Mouse (Mus musculus): ENCODE data around the gene 4930415O20Rik. TPM values are rescaled to one million over a fixed set of nuclear protein-coding genes. Genes with fewer than 3 reads are reported as not detected.

4930415O20Rik gene
- polyA plus RNA-seq, 1 experiment = not detected

- no peak overlapping the region for H3K27ac ChIP-seq (ENCODE audit: insufficient read depth, low read length)
- TF ChIP-seq POLR2A (IDR thresholded peaks at IDR 0.05; ENCODE audit: borderline replicate concordance, insufficient read depth, low read length) = no peak
- no peak for TF ChIP-seq CTCF (IDR thresholded peaks at IDR 0.05; ENCODE audit: borderline replicate concordance, insufficient read depth, low read depth, low read length)
- H3K4me1 ChIP-seq (ENCODE audit: control insufficient read depth, insufficient read depth, low read length) = peaks cover 6% of the 10 kb centered on the region; the same call in 1 of the 2 replicates
- no peak for DNase-seq
- no peak overlapping the region for H3K4me3 ChIP-seq (replicated peaks; ENCODE audit: insufficient read depth, low read depth, low read length)
- no peaks in the 10 kb centered on the region; the same call in 1 of the 2 replicates for H3K27me3 ChIP-seq (ENCODE audit: control insufficient read depth, insufficient read depth, low read length)
- 16% methylated on average over 20 of the region's 20 CpGs for WGBS
These were observed 57.9 kb downstream of the 4930415O20Rik start for GRCm38 (mm10) chr15:98628589-98629254.

GRCm38 (mm10) chr15:98629464-98629863 is 58.7 kb downstream of the 4930415O20Rik start:
- no peak for DNase-seq
- Histone ChIP-seq H3K4me3 (replicated peaks; ENCODE audit: insufficient read depth, low read depth, low read length) (no peak overlapping the region), H3K4me1 (ENCODE audit: control insufficient read depth, insufficient read depth, low read length) (peaks cover 6% of the 10 kb centered on the region; the same call in 1 of the 2 replicates), H3K27ac (ENCODE audit: insufficient read depth, low read length) (no peak overlapping the region), H3K27me3 (ENCODE audit: control insufficient read depth, insufficient read depth, low read length) (no peaks in the 10 kb centered on the region; the same call in 1 of the 2 replicates)
- 68% methylated on average over 6 of the region's 6 CpGs for WGBS
- TF ChIP-seq CTCF (IDR thresholded peaks at IDR 0.05; ENCODE audit: borderline replicate concordance, insufficient read depth, low read depth, low read length) = no peak
- TF ChIP-seq POLR2A (IDR thresholded peaks at IDR 0.05; ENCODE audit: borderline replicate concordance, insufficient read depth, low read length) = no peak

DNA sequence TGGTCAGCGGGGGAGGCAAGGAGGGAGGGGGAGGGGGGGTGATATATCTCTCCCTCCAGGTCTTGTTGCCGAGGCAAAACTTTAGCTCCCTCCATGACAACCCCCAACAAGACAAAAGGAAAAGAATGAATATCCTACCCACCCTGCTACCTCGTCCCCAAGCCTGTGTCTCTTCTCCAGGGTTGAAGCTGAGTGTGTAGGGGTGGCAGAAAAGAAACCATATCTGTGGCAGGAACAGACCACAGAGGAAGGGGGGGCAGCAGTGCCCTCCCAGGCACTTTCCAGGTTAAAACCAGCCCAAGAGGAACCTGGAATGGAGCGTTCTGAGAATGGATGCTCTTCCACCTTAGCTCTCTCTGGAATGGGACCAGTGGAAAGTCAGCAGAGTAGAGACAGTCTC is 59.7 kb downstream of the 4930415O20Rik start, which contains the start of gene Cacnb3:
Gene Cacnb3, plus strand, starts transcription at position 301 of the 400 bp plus-strand sequence.
- Histone ChIP-seq H3K27ac (ENCODE audit: insufficient read depth, low read length) (no peak within 1 kb of the TSS), H3K4me1 (ENCODE audit: control insufficient read depth, insufficient read depth, low read length) (peaks cover 6% of the 10 kb centered on the region; the same call in 1 of the 2 replicates), H3K4me3 (replicated peaks; ENCODE audit: insufficient read depth, low read depth, low read length) (peak within 1 kb of the TSS; percentile 39), H3K27me3 (ENCODE audit: control insufficient read depth, insufficient read depth, low read length) (no peaks in the 10 kb centered on the region; the same call in 1 of the 2 replicates)
- no peak for DNase-seq
- 48% methylated on average over 4 of the region's 4 CpGs for WGBS
- TF ChIP-seq POLR2A (IDR thresholded peaks at IDR 0.05; ENCODE audit: borderline replicate concordance, insufficient read depth, low read length) = no peak
- TF ChIP-seq CTCF (IDR thresholded peaks at IDR 0.05; ENCODE audit: borderline replicate concordance, insufficient read depth, low read depth, low read length) = no peak

GRCm38 (mm10) chr15:98631493-98631892 is 60.7 kb downstream of the 4930415O20Rik start:
- H3K4me1 ChIP-seq (ENCODE audit: control insufficient read depth, insufficient read depth, low read length) = peaks cover 8% of the 10 kb centered on the region
- peak overlapping the region; percentile 39 for H3K4me3 ChIP-seq (replicated peaks; ENCODE audit: insufficient read depth, low read depth, low read length)
- no peak overlapping the region for H3K27ac ChIP-seq (ENCODE audit: insufficient read depth, low read length)
- no peaks in the 10 kb centered on the region; the same call in 1 of the 2 replicates for H3K27me3 ChIP-seq (ENCODE audit: control insufficient read depth, insufficient read depth, low read length)
- DNase-seq = peak; percentile 63 to 72
- WGBS = 1% methylated on average over 18 of the region's 18 CpGs
- TF ChIP-seq CTCF (IDR thresholded peaks at IDR 0.05; ENCODE audit: borderline replicate concordance, insufficient read depth, low read depth, low read length) (peak; percentile 81), POLR2A (IDR thresholded peaks at IDR 0.05; ENCODE audit: borderline replicate concordance, insufficient read depth, low read length) (no peak)

DNA sequence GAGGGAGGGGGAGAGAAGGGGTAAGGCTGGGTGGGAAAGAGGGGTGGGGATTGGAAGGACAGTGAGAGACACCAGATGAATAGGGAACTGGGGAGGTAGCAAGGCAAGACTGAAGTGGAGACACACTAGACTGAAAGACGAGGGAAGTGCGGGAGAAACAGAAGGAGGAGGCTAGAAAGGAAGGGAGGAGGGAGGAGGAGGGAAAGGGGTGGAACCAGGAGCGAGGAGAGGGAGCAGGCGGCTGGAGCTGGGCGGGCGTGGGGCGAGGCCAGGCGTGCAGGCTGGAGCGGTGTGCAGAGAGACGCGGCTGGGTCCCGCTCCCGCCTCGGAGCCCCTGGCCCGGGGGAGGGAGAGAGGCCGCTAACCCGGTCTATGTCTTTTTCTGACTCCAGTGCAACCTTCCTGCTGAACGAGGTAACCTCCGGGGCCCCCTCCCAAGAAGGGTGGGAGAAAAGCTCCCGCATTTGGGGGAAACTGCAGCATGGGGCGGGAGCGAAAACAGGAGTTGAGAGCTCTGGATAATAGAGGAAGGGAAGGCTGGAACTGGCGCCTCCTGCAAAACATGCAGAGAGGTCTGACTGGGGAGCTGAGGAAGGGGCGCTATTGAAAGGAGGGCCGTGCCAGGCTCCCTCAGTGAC is 61.4 kb downstream of the 4930415O20Rik start:
- Histone ChIP-seq H3K27ac (ENCODE audit: insufficient read depth, low read length) (no peak overlapping the region), H3K4me1 (ENCODE audit: control insufficient read depth, insufficient read depth, low read length) (peaks cover 13% of the 10 kb centered on the region), H3K4me3 (replicated peaks; ENCODE audit: insufficient read depth, low read depth, low read length) (peak overlapping the region; percentile 39), H3K27me3 (ENCODE audit: control insufficient read depth, insufficient read depth, low read length) (no peaks in the 10 kb centered on the region; the same call in 1 of the 2 replicates)
- no peak for TF ChIP-seq CTCF (IDR thresholded peaks at IDR 0.05; ENCODE audit: borderline replicate concordance, insufficient read depth, low read depth, low read length)
- DNase-seq = peak; percentile 61 to 66
- under 1% methylated on average over 25 of the region's 25 CpGs for WGBS

DNA sequence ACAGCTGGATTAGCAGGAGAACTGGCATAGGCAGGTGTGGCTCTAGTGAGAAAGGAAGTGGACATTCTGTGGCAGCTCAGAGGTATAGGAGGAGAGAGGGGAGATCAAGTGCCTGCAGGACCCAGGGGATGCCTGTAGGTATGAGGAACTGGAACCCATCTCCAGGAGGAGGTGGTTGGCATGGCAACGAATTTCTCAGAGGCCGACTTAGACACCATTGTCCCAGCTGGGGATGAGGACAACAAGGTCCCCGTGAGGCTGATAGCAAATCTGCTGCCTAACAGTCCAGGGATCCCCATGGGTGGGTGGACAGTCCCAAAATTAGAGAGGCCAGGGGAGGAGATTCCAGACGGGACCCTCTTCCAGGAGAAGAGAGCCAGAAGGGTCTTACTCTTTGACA is 62.1 kb downstream of the 4930415O20Rik start:
- DNase-seq = no peak
- 10% methylated on average over 4 of the region's 4 CpGs for WGBS
- peaks cover 17% of the 10 kb centered on the region for H3K4me1 ChIP-seq (ENCODE audit: control insufficient read depth, insufficient read depth, low read length)

DNA sequence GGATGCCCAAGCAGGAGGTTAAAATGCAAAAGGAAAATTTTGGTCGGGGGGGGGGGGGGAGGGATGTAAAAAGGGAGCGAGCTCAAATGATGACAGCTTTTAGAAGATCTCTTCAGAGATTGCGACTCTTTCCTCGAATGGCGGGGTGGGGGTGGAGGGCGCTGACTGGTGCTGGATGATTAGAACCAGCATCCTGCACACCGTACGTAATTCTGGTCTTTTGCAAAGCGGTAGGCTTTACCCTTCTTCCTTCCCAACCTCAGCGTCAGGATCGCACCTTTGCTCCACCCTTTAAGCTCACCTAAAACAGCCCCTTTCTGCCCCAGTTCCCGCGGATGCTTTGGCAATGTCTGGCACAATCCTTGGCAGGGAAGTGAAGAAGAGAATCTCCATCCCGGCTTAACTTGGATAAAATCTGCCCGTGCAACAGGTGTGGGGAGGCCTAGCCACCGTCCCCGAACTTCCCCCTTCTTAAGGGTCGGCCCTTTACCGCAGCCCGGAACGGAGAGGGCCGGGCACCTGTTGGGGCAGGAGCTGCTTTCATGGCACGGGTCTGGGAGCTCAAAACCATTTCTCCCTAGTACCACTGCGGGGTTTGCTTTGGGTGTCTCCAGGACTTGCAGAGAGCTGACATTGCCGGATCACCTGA is 63.1 kb downstream of the 4930415O20Rik start:
- no peak overlapping the region for H3K27ac ChIP-seq (ENCODE audit: insufficient read depth, low read length)
- H3K4me3 ChIP-seq (replicated peaks; ENCODE audit: insufficient read depth, low read depth, low read length) = peak overlapping the region; percentile 94
- peak in 1 of 2 experiments; percentile 33 for DNase-seq
- WGBS = 4% methylated on average over 25 of the region's 25 CpGs
- TF ChIP-seq POLR2A (IDR thresholded peaks at IDR 0.05; ENCODE audit: borderline replicate concordance, insufficient read depth, low read length) = no peak
- no peak for TF ChIP-seq CTCF (IDR thresholded peaks at IDR 0.05; ENCODE audit: borderline replicate concordance, insufficient read depth, low read depth, low read length)
- peaks cover 17% of the 10 kb centered on the region for H3K4me1 ChIP-seq (ENCODE audit: control insufficient read depth, insufficient read depth, low read length)
- no peaks in the 10 kb centered on the region for H3K27me3 ChIP-seq (ENCODE audit: control insufficient read depth, insufficient read depth, low read length)

More for the DNA sequence above, 62.1 kb downstream of the 4930415O20Rik start:
- Histone ChIP-seq H3K27ac (ENCODE audit: insufficient read depth, low read length) (no peak overlapping the region), H3K4me3 (replicated peaks; ENCODE audit: insufficient read depth, low read depth, low read length) (no peak overlapping the region), H3K27me3 (ENCODE audit: control insufficient read depth, insufficient read depth, low read length) (no peaks in the 10 kb centered on the region; the same call in 1 of the 2 replicates)
- no peak for TF ChIP-seq POLR2A (IDR thresholded peaks at IDR 0.05; ENCODE audit: borderline replicate concordance, insufficient read depth, low read length)
- no peak for TF ChIP-seq CTCF (IDR thresholded peaks at IDR 0.05; ENCODE audit: borderline replicate concordance, insufficient read depth, low read depth, low read length)
